Mouse (Mus musculus): ENCODE results near the gene Tm7sf2.

GRCm38 (mm10) chr19:6054296-6054695 lies 13.9 kb downstream of the Tm7sf2 start:
- no peak for TF ChIP-seq POLR2A (IDR thresholded peaks at IDR 0.05; ENCODE audit: low read depth, low read length)
- no peak for TF ChIP-seq CTCF (IDR thresholded peaks at IDR 0.05; ENCODE audit: borderline replicate concordance, insufficient read depth, low read length)

All from embryonic fibroblast, embryonic 13.5 days (primary cell).